Mouse (Mus musculus): Measurements from ENCODE around the gene Cfap74.

The Cfap74 gene

GRCm38 (mm10) chr4:155497963-155498362, 89.0 kb downstream of the Cfap74 start:
- DNase-seq (ENCODE audit: low spot score in 2 of 2), result no peak

DNA sequence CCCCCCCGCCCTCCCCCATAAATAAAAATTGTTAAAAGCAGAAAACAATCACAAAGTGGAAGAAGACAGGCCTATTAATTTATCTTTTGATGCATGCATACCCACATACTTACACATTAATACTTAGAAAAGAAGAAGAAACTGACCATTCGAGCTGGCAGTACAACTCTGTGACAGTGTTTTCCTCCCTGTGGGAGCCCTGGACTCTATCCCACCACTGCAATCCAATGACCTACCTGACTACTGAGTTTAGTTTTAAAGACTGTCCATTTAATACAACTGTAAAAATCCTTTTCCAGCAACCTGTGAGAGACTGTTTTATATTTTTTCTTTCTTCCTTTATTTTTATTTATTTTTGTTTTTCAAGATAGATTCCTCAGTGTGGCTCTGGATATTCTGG, 92.1 kb downstream of the Cfap74 start:
- DNase-seq (ENCODE audit: low spot score in 2 of 2), result no peak

DNA sequence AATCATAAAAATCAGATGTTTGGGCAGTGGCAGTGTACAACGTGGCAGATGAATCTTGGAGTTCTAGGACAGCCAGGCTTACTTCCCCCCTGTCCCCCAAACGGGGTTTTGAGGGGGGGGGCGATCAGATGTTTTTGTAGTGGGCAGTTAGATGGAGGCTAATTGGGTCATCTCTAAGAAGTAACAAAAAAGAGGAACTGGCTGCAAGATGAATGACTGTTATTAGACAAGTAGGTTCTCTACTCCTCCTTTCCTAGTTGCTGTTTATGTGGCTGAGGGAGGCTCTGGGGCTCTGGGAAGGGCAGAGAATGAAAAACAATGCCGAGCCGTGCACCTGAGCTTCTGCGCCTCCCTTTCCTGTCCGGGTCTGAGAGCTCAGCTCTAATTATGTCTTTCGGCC, 96.1 kb downstream of the Cfap74 start:
- DNase-seq (ENCODE audit: low spot score in 2 of 2), result no peak

GRCm38 (mm10) chr4:155505671-155506295, 96.8 kb downstream of the Cfap74 start:
- DNase-seq (ENCODE audit: low spot score in 2 of 2), result no peak

DNA sequence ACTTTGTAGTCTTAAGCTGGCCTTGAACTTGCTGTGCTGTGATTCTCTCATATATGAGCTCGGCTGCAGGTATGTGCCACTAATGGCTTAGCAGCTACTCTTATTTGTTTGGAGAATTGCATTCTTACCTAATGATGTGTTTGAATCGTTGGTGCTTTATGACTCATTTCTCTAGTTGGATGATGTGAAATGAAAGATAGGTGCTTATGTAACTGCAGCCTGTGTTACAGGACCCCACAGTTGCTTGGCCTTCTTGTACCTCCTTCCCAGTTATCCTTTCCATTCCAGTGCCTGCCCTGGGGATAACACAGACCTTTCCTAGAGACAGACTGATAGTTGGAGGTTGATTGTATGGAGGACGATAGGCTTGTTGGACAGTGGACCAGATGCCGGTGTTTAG, 99.6 kb downstream of the Cfap74 start:
- DNase-seq (ENCODE audit: low spot score in 2 of 2), result no peak

GRCm38 (mm10) chr4:155510981-155511380, 102.0 kb downstream of the Cfap74 start:
- DNase-seq (ENCODE audit: low spot score in 2 of 2), result no peak

DNA sequence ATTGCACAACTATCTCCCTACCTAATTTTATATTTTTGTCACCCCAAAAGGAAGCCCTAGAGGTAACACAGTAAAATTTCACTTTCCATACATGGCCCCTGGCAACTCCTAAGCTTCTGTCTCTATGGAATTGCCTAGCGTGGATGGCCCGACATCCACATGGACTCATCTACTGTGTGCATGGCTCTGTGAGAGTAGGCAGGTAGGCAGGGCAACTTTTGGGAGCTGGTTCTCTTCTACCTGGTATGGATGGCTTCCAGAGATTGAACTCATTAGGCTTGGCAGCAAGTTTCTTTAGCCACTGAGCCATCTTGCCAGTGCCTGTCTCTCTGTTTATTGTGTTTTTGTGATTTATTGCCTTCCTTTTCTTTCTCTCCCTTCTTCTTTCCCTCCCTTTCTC, 105.8 kb downstream of the Cfap74 start:
- DNase-seq (ENCODE audit: low spot score in 2 of 2), result no peak
